Mouse (Mus musculus) embryonic fibroblast, embryonic 13.5 days (primary cell): ENCODE data around the gene Spsb1. TPM values are rescaled to one million over a fixed set of nuclear protein-coding genes. Genes with fewer than 3 reads are reported as not detected.

ENCODE experiments used
- H3K27ac ChIP-seq: 2 replicates; pipeline ENCODE4 v1.5.1; 2012; ENCODE audit warnings: low read length, control low read depth, inconsistent platforms; ENCODE audit not compliant: insufficient read depth
- H3K4me1 ChIP-seq: 2 replicates; pipeline ENCODE4 v1.6.1; 2011; ENCODE audit warnings: low read length; ENCODE audit not compliant: control insufficient read depth, insufficient read depth
- H3K4me3 ChIP-seq: 2 replicates; pipeline ENCODE4 v1.5.1; 2011; ENCODE audit warnings: mild to moderate bottlenecking, control low read depth, low read length; ENCODE audit not compliant: insufficient read depth
- CTCF ChIP-seq: IDR thresholded peaks from 2 replicates; pipeline ENCODE4 v1.5.1; 2011; ENCODE audit warnings: mild to moderate bottlenecking, control low read depth, low read length, moderate library complexity, borderline replicate concordance; ENCODE audit not compliant: insufficient read depth
- POLR2A ChIP-seq: IDR thresholded peaks from 2 replicates; pipeline ENCODE4 v1.6.1; 2011; ENCODE audit warnings: low read depth, mild to moderate bottlenecking, control low read depth, low read length, moderate library complexity
- polyA plus RNA-seq: library from polyadenylated mRNA; stranded (reverse); fragments of >200 nt; gene quantifications from 2 replicates; pipeline ENCODE4 v1.2.4, GENCODE M21; 2011; ENCODE audit warnings: low read depth; ENCODE audit not compliant: missing spikeins, insufficient read length

Spsb1 gene
- polyA plus RNA-seq, 1 experiment, result 36.4 TPM

DNA sequence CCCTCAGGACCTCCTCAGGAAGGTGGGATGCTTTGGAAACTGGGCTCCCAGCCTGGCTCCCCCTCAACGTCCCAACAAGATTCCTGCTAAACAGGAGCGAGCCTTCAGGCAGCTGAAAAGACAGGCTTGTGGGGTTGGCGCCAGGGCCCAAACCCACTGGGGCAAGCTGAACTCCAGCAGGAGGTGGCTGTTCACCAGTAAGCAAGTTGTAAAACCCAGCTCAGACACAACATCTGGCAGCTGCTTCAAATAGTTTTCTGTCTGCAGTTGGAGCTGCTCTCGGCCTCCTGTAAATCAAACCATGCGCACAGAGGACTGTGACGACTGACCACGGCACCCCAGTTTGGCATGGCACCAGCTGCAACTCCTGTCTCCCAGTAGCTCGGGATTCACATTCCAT is 64.3 kb downstream of the Spsb1 start:
- Histone ChIP-seq H3K4me1 (peaks cover 23% of the 10 kb centered on the region), H3K4me3 (no peak overlapping the region), H3K27ac (peak overlapping the region; percentile 96)
- TF ChIP-seq CTCF (no peak), POLR2A (no peak)

- TF ChIP-seq POLR2A (no peak; the same call in none of the 2 replicates), CTCF (no peak)
- Histone ChIP-seq H3K4me3 (no peak overlapping the region), H3K4me1 (peaks cover 19% of the 10 kb centered on the region), H3K27ac (peak overlapping the region; percentile 96)
These were observed 65.0 kb downstream of the Spsb1 start for GRCm38 (mm10) chr4:149889851-149890250.

- H3K4me3 ChIP-seq, result no peak overlapping the region
- TF ChIP-seq POLR2A (no peak), CTCF (no peak)
- H3K4me1 ChIP-seq, result peaks cover 14% of the 10 kb centered on the region
- H3K27ac ChIP-seq, result peak overlapping the region; percentile 96
These were observed 65.9 kb downstream of the Spsb1 start for GRCm38 (mm10) chr4:149888736-149889470.

DNA sequence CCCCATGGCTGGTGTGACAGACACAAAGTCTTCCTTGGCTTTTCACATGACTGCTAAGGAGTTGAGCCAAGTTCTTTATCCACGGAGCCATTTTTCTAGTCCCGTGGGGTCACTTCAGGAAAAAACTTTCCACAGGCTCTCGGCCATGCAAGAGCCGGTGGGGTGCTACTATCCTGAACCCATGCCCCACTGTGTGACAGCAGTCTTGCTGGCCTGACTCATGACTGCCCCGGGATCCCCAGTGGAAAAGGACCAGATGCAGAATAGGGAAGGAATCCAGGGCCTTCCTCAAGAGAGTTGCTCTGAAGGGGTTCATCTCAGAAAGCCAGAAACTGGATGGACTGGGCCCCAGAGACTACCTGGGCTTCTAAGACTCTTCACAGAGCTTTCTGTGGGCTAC is 66.7 kb downstream of the Spsb1 start:
- H3K4me3 ChIP-seq, result no peak overlapping the region
- H3K27ac ChIP-seq, result no peak overlapping the region
- H3K4me1 ChIP-seq, result peaks cover 10% of the 10 kb centered on the region
- no peak for TF ChIP-seq POLR2A
- no peak for TF ChIP-seq CTCF

DNA sequence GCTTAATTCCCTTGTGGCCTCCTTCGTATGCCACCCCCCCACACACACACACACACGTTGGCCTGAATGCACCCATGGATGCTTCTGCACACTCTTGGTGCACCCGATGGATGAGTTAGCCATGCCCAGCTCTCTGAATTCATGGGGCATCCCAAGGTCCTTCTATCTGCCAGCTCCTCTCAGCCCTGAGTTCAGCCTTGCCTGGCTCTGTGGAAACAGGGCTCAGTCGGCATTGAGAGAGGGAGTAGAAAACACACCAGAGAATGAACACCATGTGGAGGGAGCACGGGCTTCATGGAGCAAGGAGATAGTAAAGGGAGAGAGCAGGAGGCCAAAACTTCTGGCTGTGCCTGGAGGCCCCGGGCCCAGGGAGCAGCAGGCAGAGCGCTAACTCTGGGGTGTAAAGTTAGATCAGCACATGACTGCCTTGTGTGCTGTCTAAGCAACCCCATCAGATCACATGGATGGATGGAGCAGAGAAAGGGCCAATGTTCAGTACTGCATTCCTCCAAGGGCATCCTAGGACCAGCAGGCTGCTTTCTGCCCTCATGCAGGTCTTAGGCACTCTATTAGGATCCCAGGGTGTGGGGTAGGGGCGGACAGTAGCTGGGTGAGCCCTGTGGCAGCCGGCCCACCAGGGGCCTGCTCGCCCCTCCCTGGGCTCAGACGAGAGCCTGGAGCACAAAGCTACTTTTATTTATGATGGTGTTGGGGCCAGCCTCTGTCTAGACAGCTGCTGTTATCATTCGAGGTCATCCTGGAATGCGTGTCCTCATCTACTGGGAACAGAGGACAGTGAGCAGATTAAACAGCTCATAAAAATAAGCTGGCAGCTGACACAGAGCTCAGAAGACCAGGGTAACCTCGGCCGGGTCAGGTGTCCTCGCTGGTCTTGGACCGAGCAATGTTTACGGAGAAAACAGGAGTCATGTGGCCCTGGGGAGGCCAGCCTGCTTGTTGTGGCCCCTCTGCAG is 68.3 kb downstream of the Spsb1 start:
- Histone ChIP-seq H3K27ac (no peak overlapping the region), H3K4me1 (peaks cover 7% of the 10 kb centered on the region), H3K4me3 (no peak overlapping the region)
- TF ChIP-seq POLR2A (no peak), CTCF (no peak)

DNA sequence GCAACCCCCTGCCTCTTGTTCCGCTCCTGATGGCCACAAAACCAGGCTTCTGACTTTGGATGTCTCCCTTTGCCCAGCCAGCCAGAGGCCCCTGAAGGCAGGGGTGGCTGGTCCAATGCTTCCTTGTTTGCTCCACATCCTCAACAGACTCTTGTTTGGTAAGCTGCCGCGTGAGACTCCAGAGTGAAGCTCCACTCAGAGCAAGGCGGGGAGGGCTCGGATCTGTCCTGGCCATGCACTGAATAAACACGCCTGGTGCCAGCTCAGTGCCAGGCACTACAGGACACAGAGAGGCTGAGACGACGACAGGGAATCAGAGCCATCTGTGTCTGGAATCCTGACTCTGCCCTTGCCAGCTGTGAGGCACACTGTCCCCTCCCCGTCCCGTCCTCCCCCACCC is 70.9 kb downstream of the Spsb1 start:
- no peak for TF ChIP-seq POLR2A
- TF ChIP-seq CTCF, result no peak
- Histone ChIP-seq H3K27ac (no peak overlapping the region), H3K4me1 (no peaks in the 10 kb centered on the region), H3K4me3 (no peak overlapping the region)

DNA sequence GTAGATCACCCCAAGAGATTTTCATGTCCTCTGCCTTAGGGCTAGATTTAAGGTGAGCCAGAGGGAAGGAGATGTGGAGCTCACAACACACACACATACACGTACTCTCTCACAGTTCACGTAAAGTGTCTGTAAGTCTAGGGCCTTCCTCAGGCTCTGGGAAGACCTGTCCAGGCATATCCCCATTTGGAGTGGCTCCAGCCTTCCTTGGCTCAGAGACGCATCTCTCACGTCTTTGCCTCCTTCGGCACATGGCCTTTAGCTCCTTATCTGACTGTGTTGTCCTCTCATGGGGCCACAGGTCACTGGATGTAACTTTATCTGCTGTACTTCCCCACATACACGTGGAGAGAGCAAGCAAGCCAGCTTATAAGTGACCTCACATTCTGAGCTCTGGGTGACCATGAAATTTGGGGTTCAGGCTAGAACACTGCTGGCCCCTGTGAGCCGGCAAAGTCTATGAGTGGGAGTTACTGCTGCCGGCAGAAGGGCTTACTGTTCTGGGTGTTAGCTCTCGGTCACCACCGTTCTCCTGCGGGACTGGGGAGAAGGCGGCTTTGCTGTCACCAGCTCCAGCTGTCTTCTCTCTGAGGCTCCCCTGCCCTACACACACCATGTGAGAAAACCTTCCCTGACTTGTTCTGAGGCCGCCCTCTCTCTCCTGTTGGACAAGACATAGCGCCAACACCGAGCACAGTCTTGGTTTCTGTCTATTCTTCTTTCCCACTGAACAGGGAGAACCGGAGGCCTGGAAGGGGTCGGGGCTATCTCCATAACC is 72.5 kb downstream of the Spsb1 start:
- Histone ChIP-seq H3K4me3 (no peak overlapping the region), H3K4me1 (no peaks in the 10 kb centered on the region), H3K27ac (no peak overlapping the region)
- TF ChIP-seq CTCF (no peak), POLR2A (no peak)

GRCm38 (mm10) chr4:149880908-149881307 is 73.9 kb downstream of the Spsb1 start:
- H3K27ac ChIP-seq, result no peak overlapping the region
- peaks cover 12% of the 10 kb centered on the region for H3K4me1 ChIP-seq
- TF ChIP-seq POLR2A (no peak), CTCF (no peak)
- no peak overlapping the region for H3K4me3 ChIP-seq

DNA sequence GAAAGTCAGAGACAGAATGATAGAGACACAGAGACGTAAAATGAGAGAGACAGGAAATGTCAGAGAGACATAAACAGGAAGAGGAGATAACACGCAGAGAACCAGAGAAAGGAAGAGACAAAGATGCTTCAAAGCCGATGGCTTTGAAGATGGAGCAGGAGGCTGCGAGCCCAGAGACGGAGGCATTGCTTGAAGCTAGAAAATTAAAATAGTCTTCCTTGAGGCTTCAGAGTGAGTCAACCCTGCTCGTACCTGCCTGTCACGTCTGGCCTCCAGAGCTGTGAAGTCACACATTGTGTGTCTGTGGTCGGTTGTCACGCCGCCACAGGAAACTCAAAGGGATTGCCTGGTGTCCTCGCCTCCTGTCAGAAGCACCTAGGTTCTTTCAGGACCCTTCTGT is 74.9 kb downstream of the Spsb1 start:
- no peak overlapping the region for H3K4me3 ChIP-seq
- TF ChIP-seq CTCF (no peak), POLR2A (no peak)
- H3K4me1 ChIP-seq, result peaks cover 15% of the 10 kb centered on the region
- H3K27ac ChIP-seq, result no peak overlapping the region
